Mouse (Mus musculus): ENCODE results near the gene Thoc6.

DNA sequence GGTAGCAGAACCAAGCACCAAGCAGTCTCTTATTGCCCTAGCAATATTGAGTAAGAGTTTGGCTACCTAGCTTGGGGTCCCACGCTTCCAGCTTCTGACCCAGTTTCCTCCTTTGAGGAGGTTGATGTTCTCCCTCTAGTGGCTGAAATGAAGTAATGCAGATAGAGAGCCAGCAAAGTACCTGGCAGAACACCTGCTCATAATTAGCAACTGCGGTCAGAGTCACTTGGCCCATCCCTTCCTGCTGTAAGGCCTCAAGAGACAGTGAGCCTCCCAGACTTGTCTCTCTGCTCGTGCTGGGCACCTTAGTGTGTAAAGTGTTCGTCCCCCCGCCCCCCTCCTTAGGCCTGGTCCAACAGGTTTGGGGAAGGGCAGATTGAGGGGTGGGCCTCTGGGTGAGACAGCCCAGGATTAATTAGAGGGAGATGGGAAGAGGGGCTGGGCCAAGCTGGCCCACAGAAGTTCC, 9.1 kb downstream of the Thoc6 start:
- TF ChIP-seq TAL1 (conservative IDR thresholded peaks at IDR 0.05; ENCODE audit: low read depth, low read length), result no peak
- TF ChIP-seq CTCF (IDR thresholded peaks at IDR 0.05; ENCODE audit: low read depth, low read length), result peak; percentile 69

All from G1E (cell line).